Mouse (Mus musculus) G1E (cell line): ENCODE results near the gene Tnnt3.

Experiments used
- CTCF ChIP-seq: IDR thresholded peaks from 2 replicates; pipeline ENCODE4 v1.5.1; 2012; ENCODE audit warnings: low read depth, low read length, inconsistent platforms, mixed read lengths
- GATA1 ChIP-seq: IDR thresholded peaks from 2 replicates; pipeline ENCODE4 v1.6.1; 2012; ENCODE audit warnings: borderline replicate concordance, low read length, inconsistent platforms, mixed read lengths

GRCm38 (mm10) chr7:142563168-142563567 lies 64.5 kb downstream of the Tnnt3 start:
- no peak for TF ChIP-seq CTCF
- TF ChIP-seq GATA1, result no peak
